Mouse (Mus musculus) neural tube, embryonic 13.5 days (tissue): ENCODE measurements around the gene Ufc1. TPM values are rescaled to one million over a fixed set of nuclear protein-coding genes. Genes with fewer than 3 reads are reported as not detected.
A peak's percentile ranks its signal among the peaks of the same experiment; 100 is the strongest.
"Not testable (repeated sequence)": the region's sequence is repeated elsewhere in the genome, so short reads cannot be mapped to it uniquely, and the experiment has no call there.

Experiments
- ATAC-seq: fragments of 200-750 bp; cut with Nextera tagmentation; 2 replicates; pipeline ENCODE4 v1.8.0; 2017; ENCODE audit warnings: low read depth, mild to moderate bottlenecking, moderate TSS enrichment, moderate library complexity
- H3K27ac ChIP-seq: fragments of 300-500 bp; sonication (generic); replicated peaks from 2 replicates; pipeline ENCODE4 v1.5.1; 2015; ENCODE audit warnings: moderate library complexity, mild to moderate bottlenecking, inconsistent platforms
- H3K27me3 ChIP-seq: fragments of 300-500 bp; sonication (generic); 2 replicates; pipeline ENCODE4 v1.6.1; 2015; ENCODE audit warnings: mild to moderate bottlenecking, inconsistent platforms
- H3K36me3 ChIP-seq: fragments of 300-500 bp; sonication (generic); 2 replicates; pipeline ENCODE4 v1.6.1; 2015; ENCODE audit warnings: mild to moderate bottlenecking, inconsistent platforms
- H3K4me1 ChIP-seq: fragments of 300-500 bp; sonication (generic); replicated peaks from 2 replicates; pipeline ENCODE4 v1.6.1; 2015; ENCODE audit warnings: inconsistent platforms
- H3K4me2 ChIP-seq: fragments of 300-500 bp; sonication (generic); 2 replicates; pipeline ENCODE4 v1.6.1; 2015; ENCODE audit warnings: inconsistent platforms, mild to moderate bottlenecking, moderate library complexity
- H3K4me3 ChIP-seq: fragments of 300-500 bp; sonication (generic); 2 replicates; pipeline ENCODE4 v1.5.1; 2015; ENCODE audit warnings: mild to moderate bottlenecking, inconsistent platforms
- H3K9ac ChIP-seq: fragments of 300-500 bp; sonication (generic); 2 replicates; pipeline ENCODE4 v1.6.1; 2015; ENCODE audit warnings: moderate library complexity, mild to moderate bottlenecking, inconsistent platforms
- H3K9me3 ChIP-seq: fragments of 300-500 bp; sonication (generic); 2 replicates; pipeline ENCODE4 v1.6.1; 2016; ENCODE audit warnings: inconsistent platforms
- WGBS: fragments of 180-500 bp; shearing (Covaris S2); methylation state at CpG from one replicate; pipeline ENCODE4 v1.1.7; 2015; 5-methylcytosine and 5-hydroxymethylcytosine counted together
- polyA plus RNA-seq: library from polyadenylated mRNA; unstranded; fragments of >200 nt; fragmentation: Nextera tagmentation; extraction: Ambion mirVana; gene quantifications from 2 replicates; pipeline ENCODE4 v1.2.1, GENCODE M21; 2015

The Ufc1 gene
- polyA plus RNA-seq, 1 experiment from 2014 or later: 132 TPM

DNA sequence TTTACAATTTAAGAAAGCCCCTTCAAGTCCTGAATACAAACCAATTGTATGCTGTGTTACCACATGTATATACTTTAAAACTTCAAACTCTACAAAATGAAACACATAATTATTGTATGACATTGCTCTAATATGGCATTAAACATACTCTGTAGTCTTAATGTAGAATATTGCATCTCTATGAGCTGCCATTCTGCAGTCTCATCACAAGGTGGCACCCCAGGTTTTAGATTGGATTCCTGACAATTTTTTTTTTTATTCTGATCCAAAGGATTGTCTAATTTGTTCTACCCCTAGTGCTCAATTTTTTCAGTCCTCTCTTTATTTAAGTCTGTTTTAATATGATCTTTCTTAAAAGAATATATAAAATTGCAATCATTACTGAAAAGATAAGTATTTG, 26.6 kb upstream of the Ufc1 start:
- Histone ChIP-seq H3K4me2 (no peak overlapping the region), H3K9ac (no peak overlapping the region), H3K4me1 (peaks cover 10% of the 10 kb centered on the region), H3K4me3 (no peak overlapping the region), H3K27me3 (no peaks in the 10 kb centered on the region), H3K9me3 (no peaks in the 10 kb centered on the region), H3K36me3 (no peaks in the 10 kb centered on the region), H3K27ac (no peak overlapping the region)
- no peak for ATAC-seq

GRCm38 (mm10) chr1:171320151-171320550, 25.3 kb upstream of the Ufc1 start:
- no peak overlapping the region for H3K4me3 ChIP-seq
- no peak for ATAC-seq
- no peak overlapping the region for H3K4me2 ChIP-seq

DNA sequence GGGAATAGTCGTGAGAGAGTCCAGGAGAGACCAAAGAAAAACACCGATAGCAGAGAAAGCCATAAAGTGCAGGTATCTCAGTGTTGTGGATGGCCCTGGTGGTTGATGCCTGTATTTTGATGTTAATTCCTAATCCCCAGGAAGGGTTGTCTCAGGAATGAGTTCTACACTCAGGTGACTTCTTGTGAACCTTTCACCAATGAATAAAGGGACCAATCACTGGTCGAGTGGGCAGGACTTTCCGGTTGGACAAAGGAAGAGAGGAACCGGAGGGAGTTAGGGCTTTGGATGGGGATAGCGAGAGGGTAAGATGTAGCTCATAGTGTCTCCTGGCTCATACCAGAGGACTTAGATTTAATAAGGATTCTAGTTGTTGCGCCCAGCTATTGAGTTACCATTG, 24.9 kb upstream of the Ufc1 start:
- WGBS: 17% methylated on average over 7 of the region's 7 CpGs
- Histone ChIP-seq H3K9ac (no peak overlapping the region), H3K27ac (no peak overlapping the region), H3K36me3 (no peaks in the 10 kb centered on the region), H3K4me2 (no peak overlapping the region), H3K27me3 (no peaks in the 10 kb centered on the region), H3K4me3 (no peak overlapping the region), H3K9me3 (no peaks in the 10 kb centered on the region), H3K4me1 (no peaks in the 10 kb centered on the region)
- no peak for ATAC-seq

More at GRCm38 (mm10) chr1:171320151-171320550, 25.3 kb upstream of the Ufc1 start:
- Histone ChIP-seq H3K36me3 (no peaks in the 10 kb centered on the region), H3K27me3 (no peaks in the 10 kb centered on the region), H3K9ac (no peak overlapping the region), H3K4me1 (no peaks in the 10 kb centered on the region), H3K27ac (no peak overlapping the region), H3K9me3 (no peaks in the 10 kb centered on the region)
- WGBS: 9% methylated on average over 5 of the region's 5 CpGs

DNA sequence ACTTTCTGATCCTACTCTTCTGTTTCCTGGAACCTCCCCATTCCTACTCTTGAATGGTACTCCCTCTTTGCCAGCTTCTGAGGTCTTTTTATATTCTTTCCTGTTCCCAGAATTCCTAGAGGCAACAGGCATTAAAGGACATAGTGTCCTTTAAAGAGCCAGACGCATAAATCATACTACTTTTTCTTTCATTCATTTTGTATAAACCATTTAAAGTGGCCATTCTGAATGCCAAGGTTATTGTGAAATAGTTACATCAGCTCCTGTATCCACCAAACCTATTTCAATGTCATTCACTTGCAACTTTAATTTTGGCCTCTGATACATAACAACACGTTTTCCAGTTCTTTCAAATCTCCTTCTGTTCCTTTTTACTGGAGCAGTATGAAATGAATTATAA, 14.5 kb upstream of the Ufc1 start:
- no peak overlapping the region for H3K27ac ChIP-seq
- H3K27me3 ChIP-seq: no peaks in the 10 kb centered on the region
- H3K4me2 ChIP-seq: no peak overlapping the region
- H3K36me3 ChIP-seq: no peaks in the 10 kb centered on the region
- no peaks in the 10 kb centered on the region for H3K4me1 ChIP-seq
- H3K4me3 ChIP-seq: no peak overlapping the region
- WGBS: 73% methylated on average over 2 of the region's 2 CpGs
- no peak overlapping the region for H3K9ac ChIP-seq
- no peaks in the 10 kb centered on the region for H3K9me3 ChIP-seq
- no peak for ATAC-seq

DNA sequence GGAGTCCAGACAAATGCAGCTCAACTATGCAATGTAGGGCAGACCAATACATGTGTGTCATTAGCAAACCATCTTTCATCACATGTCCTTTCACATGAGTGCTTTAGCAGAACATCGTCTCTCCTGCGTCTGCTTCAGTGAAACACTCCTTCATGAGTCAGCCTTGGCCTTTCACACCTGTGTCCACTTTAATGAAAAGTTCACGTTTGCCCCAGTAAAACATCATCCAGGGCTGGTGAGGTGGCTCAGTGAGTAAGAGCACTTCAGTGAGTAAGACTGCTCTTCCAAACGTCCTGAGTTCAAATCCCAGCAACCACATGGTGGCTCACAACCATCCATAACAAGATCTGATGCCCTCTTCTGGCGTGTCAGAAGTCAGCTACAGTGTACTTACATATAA, 11.3 kb upstream of the Ufc1 start:
- not testable (repeated sequence) for ATAC-seq, H3K9me3 ChIP-seq, H3K27me3 ChIP-seq, H3K4me1 ChIP-seq, H3K4me2 ChIP-seq, H3K9ac ChIP-seq, H3K36me3 ChIP-seq, H3K4me3 ChIP-seq, H3K27ac ChIP-seq
- WGBS: 73% methylated on average over 5 of the region's 5 CpGs

- H3K9me3 ChIP-seq: no peaks in the 10 kb centered on the region
- H3K36me3 ChIP-seq: no peaks in the 10 kb centered on the region
- no peak overlapping the region for H3K9ac ChIP-seq
- H3K27ac ChIP-seq: no peak overlapping the region
- H3K4me2 ChIP-seq: no peak overlapping the region
- peaks cover 39% of the 10 kb centered on the region for H3K27me3 ChIP-seq
- peaks cover 12% of the 10 kb centered on the region for H3K4me1 ChIP-seq
- no peak overlapping the region for H3K4me3 ChIP-seq
- no peak for ATAC-seq
- 75% methylated on average over 3 of the region's 3 CpGs for WGBS
Measured at GRCm38 (mm10) chr1:171298226-171298625, 3.4 kb upstream of the Ufc1 start.

DNA sequence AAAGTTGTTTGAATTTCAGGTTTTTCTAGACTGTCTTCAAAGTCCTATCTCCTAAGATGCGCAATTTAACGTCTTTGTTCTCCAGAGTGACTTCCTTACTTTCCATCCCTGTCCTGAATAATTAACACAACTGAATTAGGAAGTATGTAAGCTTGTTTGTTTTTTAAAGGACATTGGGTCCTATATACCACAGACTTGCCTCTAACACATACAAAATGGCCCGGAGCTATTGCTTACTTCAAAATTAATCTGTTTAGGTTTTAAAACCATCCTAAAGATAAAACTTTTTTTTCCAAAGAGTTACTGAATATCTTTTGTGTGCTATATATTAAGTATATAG, 209 bp upstream of the Ufc1 start:
- H3K4me2 ChIP-seq: peak overlapping the region; percentile 54
- H3K9ac ChIP-seq: peak overlapping the region; percentile 85
- H3K36me3 ChIP-seq: peaks cover 1% of the 10 kb centered on the region
- ATAC-seq: peak; percentile 19; the same call in 1 of the 2 replicates
- H3K27ac ChIP-seq: peak overlapping the region; percentile 94
- WGBS: 21% methylated on average over 3 of the region's 3 CpGs
- H3K27me3 ChIP-seq: peaks cover 36% of the 10 kb centered on the region
- peaks cover 14% of the 10 kb centered on the region for H3K4me1 ChIP-seq
- H3K4me3 ChIP-seq: peak overlapping the region; percentile 63
- H3K9me3 ChIP-seq: no peaks in the 10 kb centered on the region

GRCm38 (mm10) chr1:171293906-171294297, 922 bp downstream of the Ufc1 start:
- Histone ChIP-seq H3K4me1 (peaks cover 14% of the 10 kb centered on the region), H3K4me2 (peak overlapping the region; percentile 80), H3K4me3 (peak overlapping the region; percentile 63), H3K9ac (peak overlapping the region; percentile 85), H3K27me3 (peaks cover 33% of the 10 kb centered on the region), H3K9me3 (no peaks in the 10 kb centered on the region), H3K36me3 (peaks cover 13% of the 10 kb centered on the region), H3K27ac (peak overlapping the region; percentile 94)
- WGBS: 39% methylated on average over 5 of the region's 5 CpGs
- ATAC-seq: no peak

DNA sequence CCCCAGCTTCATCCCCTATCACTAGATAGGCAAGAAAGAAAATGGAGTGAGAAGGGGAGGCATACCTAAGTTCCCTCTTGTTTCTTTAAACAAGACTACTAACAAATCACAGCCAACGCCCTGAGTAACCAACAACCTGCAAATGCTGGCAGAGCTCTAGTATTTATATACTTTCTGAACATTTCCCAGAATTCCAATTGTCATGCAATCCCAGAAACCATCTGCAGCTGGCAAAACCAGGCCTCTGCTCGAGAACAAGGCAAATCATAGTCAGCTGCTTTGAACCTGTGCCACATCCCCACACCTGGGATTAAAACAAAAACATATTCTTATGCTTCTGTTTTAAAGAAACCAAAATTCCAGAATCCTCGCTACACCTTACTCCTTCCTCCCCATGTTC, 1.5 kb downstream of the Ufc1 start:
- Histone ChIP-seq H3K9ac (peak overlapping the region; percentile 85), H3K4me3 (peak overlapping the region; percentile 63), H3K36me3 (peaks cover 18% of the 10 kb centered on the region), H3K9me3 (no peaks in the 10 kb centered on the region), H3K27me3 (peaks cover 27% of the 10 kb centered on the region), H3K27ac (no peak overlapping the region), H3K4me1 (peaks cover 19% of the 10 kb centered on the region), H3K4me2 (peak overlapping the region; percentile 80)
- WGBS: 89% methylated on average over 3 of the region's 3 CpGs
- no peak for ATAC-seq

- Histone ChIP-seq H3K9me3 (no peaks in the 10 kb centered on the region), H3K4me1 (peaks cover 41% of the 10 kb centered on the region), H3K27me3 (no peaks in the 10 kb centered on the region), H3K27ac (peak overlapping the region; percentile 97), H3K4me3 (peak overlapping the region; percentile 88), H3K4me2 (peak overlapping the region; percentile 68), H3K9ac (0 out of 2 replicates have a peak overlapping the region, but pooled peaks have one; percentile 97), H3K36me3 (peaks cover 54% of the 10 kb centered on the region)
- no peak for ATAC-seq
- WGBS: 61% methylated on average over 4 of the region's 4 CpGs
Measured at GRCm38 (mm10) chr1:171288328-171288727, 6.5 kb downstream of the Ufc1 start.

DNA sequence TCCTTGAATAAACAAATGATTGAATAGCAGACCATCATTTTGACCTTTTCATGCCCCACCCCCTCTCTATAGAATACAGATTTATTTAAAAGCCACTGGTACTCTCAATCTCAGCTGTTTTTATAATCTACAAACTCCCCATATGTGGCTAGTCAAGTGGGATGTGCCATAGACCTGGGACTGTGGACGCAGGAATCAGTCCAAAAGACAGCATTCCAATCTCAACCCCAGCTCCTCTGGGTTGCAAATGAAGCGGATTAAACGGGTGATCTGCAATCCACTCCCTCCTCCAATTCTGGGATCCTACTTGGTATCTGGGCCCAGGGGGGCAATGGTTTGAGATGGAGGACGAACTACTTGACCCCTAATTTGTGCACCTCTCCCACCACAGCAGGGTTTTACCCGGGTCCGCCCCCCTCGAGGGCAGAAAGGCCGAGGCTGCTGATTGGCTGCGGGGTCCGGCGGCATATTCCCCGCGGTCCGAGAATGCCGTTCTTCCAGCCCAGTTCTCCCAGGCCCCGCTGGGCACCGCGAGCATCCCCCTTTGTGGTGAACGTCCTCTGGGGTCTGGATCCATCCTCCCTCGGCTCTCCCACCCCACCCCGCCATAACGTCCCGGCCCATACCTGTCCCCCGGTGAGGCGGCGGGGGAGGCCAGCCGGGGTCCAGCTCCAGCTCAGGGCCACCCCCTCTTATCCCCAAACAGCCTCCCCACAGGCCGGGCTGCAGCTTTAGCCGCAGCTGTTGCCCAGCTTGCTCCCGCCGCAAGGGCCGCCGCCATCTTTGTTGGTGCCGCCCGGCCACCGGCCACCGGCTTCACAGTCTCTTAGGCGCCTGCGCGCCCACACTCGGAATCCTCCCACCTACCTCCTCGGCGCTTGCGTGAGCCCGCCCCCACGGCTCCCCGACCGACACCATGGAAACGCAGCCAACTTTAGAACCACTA, 7.4 kb downstream of the Ufc1 start, which contains the start of gene Usp21:
Gene Usp21 (minus strand): TSS at position 856 of the 946 bp plus-strand sequence.
- peak within 1 kb of the TSS; percentile 88 for H3K4me3 ChIP-seq
- peak within 1 kb of the TSS; percentile 68 for H3K4me2 ChIP-seq
- H3K27ac ChIP-seq: peak within 1 kb of the TSS; percentile 97
- peaks cover 38% of the 10 kb centered on the region for H3K4me1 ChIP-seq
- under 1% methylated on average over 49 of the region's 49 CpGs for WGBS
- H3K9ac ChIP-seq: peak within 1 kb of the TSS; percentile 97
- no peaks in the 10 kb centered on the region for H3K9me3 ChIP-seq
- H3K27me3 ChIP-seq: no peaks in the 10 kb centered on the region
- peaks cover 63% of the 10 kb centered on the region for H3K36me3 ChIP-seq
- ATAC-seq: peak; percentile 94

DNA sequence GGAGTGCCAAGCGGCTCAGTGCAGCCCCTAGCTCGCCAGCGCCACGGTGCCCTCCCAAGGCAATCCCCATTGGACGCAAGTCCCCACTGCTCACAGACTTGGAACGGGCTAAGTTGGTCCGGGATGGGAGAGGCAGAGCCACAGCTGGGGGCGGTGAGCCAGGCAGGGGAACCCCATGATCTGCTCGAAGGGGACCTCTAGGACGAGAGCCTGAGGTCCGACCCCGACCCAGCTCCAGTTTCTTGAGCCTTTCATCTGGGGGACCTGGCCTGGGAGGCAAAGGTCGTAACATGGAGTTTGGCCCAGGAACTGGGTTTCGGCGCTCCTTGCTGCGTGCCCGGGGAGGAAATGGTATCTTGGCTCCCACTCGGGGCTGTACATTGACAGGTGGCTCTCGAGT, 8.3 kb downstream of the Ufc1 start:
- Histone ChIP-seq H3K36me3 (peaks cover 65% of the 10 kb centered on the region), H3K27ac (no peak overlapping the region), H3K9me3 (no peaks in the 10 kb centered on the region), H3K4me3 (peak overlapping the region; percentile 88), H3K4me2 (peak overlapping the region; percentile 68), H3K27me3 (no peaks in the 10 kb centered on the region), H3K9ac (peak overlapping the region; percentile 97), H3K4me1 (peaks cover 46% of the 10 kb centered on the region)
- 90% methylated on average over 19 of the region's 19 CpGs for WGBS
- no peak for ATAC-seq
